Mouse (Mus musculus): ENCODE measurements around the gene Dcun1d2.
"Not testable (repeated sequence)": the region's sequence is repeated elsewhere in the genome, so short reads cannot be mapped to it uniquely, and the experiment has no call there.

DNA sequence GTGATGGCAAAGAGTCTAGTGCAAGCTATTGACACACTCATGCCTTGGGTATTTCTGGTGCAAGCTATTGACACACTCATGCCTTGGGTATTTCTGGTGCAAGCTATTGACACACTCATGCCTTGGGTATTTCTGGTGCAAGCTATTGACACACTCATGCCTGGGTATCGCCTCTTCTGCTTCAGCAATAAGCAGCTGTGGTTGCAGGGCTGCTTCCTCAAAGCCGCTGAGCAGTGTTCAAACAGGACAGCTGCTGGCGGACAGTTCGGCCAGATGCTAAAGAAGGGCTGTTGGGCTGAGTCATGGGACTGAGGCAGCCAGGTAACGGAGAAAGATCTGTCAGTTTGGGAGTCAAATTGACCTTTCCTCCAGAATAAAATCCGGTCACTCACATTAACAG lies 49.3 kb upstream of the Dcun1d2 start:
- not testable (repeated sequence) for TF ChIP-seq CTCF (IDR thresholded peaks at IDR 0.05; ENCODE audit: borderline replicate concordance, insufficient read depth, low read length); POLR2A (IDR thresholded peaks at IDR 0.05; ENCODE audit: low read depth, low read length)

All from embryonic fibroblast, embryonic 13.5 days (primary cell).